Mouse (Mus musculus) C2C12 (cell line): Measurements from ENCODE around the gene Gm20388. TPM values are rescaled to one million over a fixed set of nuclear protein-coding genes. Genes with fewer than 3 reads are reported as not detected.
A peak's percentile ranks its signal among the peaks of the same experiment; 100 is the strongest.

ENCODE experiments used
- H3K27me3 ChIP-seq: one replicate; pipeline ENCODE4 v1.6.1; 2011; ENCODE audit not compliant: control insufficient read depth, insufficient read depth, insufficient read length
- H3K36me3 ChIP-seq: one replicate; pipeline ENCODE4 v1.6.1; 2011; ENCODE audit not compliant: control insufficient read depth, insufficient read depth
- H3K4me3 ChIP-seq: one replicate; pipeline ENCODE4 v1.5.1; 2011; ENCODE audit warnings: mild to moderate bottlenecking, control low read depth; ENCODE audit not compliant: poor library complexity, insufficient read depth, severe bottlenecking
- H3K79me2 ChIP-seq: one replicate; pipeline ENCODE4 v1.6.1; 2011; ENCODE audit not compliant: control insufficient read depth, insufficient read depth
- H3K79me3 ChIP-seq: one replicate; pipeline ENCODE4 v1.6.1; 2011; ENCODE audit warnings: low read depth, control low read depth
- H3ac ChIP-seq: one replicate; pipeline ENCODE3; 2011; ENCODE audit warnings: low read depth; ENCODE audit not compliant: control insufficient read depth, insufficient read length
- CEBPB ChIP-seq: IDR thresholded peaks from one replicate; pipeline ENCODE4 v1.6.1; 2011; ENCODE audit warnings: low read depth, mild to moderate bottlenecking, control low read depth, moderate library complexity
- CTCF ChIP-seq: IDR thresholded peaks from one replicate; pipeline ENCODE4 v1.5.1; 2011; ENCODE audit not compliant: control insufficient read depth, insufficient read depth, insufficient read length
- FOSL1 ChIP-seq: IDR thresholded peaks from one replicate; pipeline ENCODE4 v1.8.0; 2011; ENCODE audit warnings: mild to moderate bottlenecking, low read length; ENCODE audit not compliant: poor library complexity, insufficient read depth, severe bottlenecking
- MAX ChIP-seq: IDR thresholded peaks from one replicate; pipeline ENCODE4 v1.6.1; 2011; ENCODE audit warnings: mild to moderate bottlenecking, control low read depth
- MYOD1 ChIP-seq: IDR thresholded peaks from one replicate; pipeline ENCODE4 v1.6.1; 2011; ENCODE audit warnings: low read depth; ENCODE audit not compliant: control insufficient read depth, insufficient read length
- MYOG ChIP-seq: IDR thresholded peaks from one replicate; pipeline ENCODE4 v1.6.1; 2011; ENCODE audit not compliant: control insufficient read depth, insufficient read length; ENCODE audit errors: extremely low read depth
- USF1 ChIP-seq: IDR thresholded peaks from one replicate; pipeline ENCODE4 v1.6.1; 2011; ENCODE audit warnings: low read depth, mild to moderate bottlenecking, control low read depth, moderate library complexity
- polyA plus RNA-seq: library from polyadenylated mRNA; unstranded; fragments of >200 nt; fragmentation: generic; extraction: Trizol; gene quantifications from one replicate; pipeline ENCODE4 v1.2.1, GENCODE M21; 2012; ENCODE audit warnings: missing spikeins

Gene Gm20388
- polyA plus RNA-seq, 1 experiment: 15.0 TPM

DNA sequence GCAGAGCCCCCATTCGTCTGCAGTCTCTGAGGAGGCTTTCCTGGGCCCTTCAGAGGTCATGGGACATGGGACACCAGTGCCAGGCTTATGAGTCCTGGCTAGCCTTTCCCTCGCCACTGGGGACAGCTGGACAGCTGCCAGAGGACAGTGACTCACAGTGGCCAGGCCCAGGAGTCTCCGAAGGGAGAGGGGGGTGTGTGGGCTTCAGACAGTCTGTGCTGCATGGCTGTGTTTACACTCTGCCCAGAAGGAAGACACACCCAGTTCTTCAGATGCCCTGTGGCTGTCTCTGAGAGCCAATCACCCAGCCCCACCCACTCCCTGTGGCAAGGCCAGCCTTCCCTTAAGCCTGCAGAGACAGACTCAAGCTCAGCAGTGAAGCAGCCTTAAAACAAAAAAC lies 1662.6 kb downstream of the Gm20388 start:
- Histone ChIP-seq H3K27me3 (no peaks in the 10 kb centered on the region), H3K79me3 (peaks cover 25% of the 10 kb centered on the region), H3ac (no peak overlapping the region), H3K4me3 (no peak overlapping the region), H3K36me3 (no peaks in the 10 kb centered on the region), H3K79me2 (peaks cover 58% of the 10 kb centered on the region)
- TF ChIP-seq MAX: peak; percentile 94
- no peak for TF ChIP-seq MYOG

DNA sequence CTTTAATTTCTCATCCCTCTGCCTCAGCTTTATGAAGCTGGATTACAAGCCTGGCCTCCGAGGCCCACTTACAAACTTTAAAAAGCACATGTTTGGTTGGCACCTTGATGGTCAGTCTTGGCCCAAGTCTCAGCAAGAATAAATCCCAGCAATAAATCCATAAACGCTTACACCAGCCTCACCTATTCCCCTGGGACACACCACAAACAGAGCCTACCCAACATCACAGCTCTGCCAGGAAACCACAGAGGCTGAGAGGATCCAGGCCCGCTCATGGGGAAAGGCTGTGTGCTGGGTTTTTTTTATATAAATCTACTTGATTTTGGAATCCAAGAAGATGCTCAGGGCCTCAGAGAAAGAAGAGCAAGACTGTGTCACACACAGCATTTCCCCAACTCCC lies 1665.0 kb downstream of the Gm20388 start:
- Histone ChIP-seq H3K4me3 (no peak overlapping the region), H3K79me2 (peaks cover 57% of the 10 kb centered on the region), H3K79me3 (peaks cover 25% of the 10 kb centered on the region), H3K27me3 (no peaks in the 10 kb centered on the region), H3K36me3 (no peaks in the 10 kb centered on the region), H3ac (no peak overlapping the region)
- no peak for TF ChIP-seq CEBPB
- peak; percentile 9 for TF ChIP-seq MAX

DNA sequence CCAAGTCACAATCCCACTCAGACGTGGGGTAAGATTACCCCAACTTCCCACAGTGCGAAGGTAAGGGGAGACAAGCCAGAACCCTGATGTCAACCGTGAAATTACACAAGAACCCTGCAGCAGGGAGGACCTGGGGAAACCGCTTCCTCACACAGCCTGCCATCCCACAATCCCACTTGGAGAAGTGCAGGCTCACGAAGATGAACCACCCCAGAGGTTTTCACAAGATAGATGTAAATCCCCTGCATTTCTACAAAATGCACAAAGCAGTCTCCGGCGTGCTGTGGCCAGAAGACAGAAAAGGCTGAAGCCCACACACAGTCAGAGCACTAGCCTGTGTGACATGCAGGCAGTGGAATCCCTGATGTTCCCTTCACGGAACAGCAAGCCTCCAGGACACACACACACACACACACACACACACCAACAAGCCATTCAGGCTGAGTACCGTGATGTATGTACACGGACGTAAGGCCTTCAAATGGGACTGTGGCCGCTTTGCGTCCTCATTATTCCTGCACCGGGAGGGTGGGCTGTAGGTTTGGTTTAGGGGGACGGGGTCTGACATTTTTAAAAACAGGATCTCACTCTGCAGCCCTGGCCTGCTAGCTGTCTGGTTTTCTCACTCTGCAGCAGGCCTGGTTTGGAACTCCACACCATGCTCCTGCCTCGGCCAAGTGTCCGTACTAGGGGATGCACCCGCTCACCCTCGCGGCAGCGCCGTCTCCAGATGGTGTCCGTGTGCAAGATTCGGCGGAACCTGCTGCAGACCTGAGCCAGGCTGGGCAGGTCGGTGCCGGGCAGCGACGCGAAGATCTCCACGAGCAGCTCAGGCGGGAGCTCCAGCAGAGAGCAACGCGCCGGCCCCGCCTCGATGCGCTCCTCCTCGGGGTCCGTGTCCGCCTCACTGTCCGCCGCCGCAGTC lies 1667.4 kb downstream of the Gm20388 start:
- H3ac ChIP-seq: peak overlapping the region; percentile 97
- H3K79me2 ChIP-seq: peaks cover 46% of the 10 kb centered on the region
- H3K27me3 ChIP-seq: no peaks in the 10 kb centered on the region
- TF ChIP-seq MAX (no peak), CTCF (no peak), MYOD1 (no peak), MYOG (no peak), USF1 (no peak), CEBPB (no peak), FOSL1 (no peak)
- peak overlapping the region; percentile 65 for H3K4me3 ChIP-seq
- peaks cover 18% of the 10 kb centered on the region for H3K79me3 ChIP-seq
- no peaks in the 10 kb centered on the region for H3K36me3 ChIP-seq

DNA sequence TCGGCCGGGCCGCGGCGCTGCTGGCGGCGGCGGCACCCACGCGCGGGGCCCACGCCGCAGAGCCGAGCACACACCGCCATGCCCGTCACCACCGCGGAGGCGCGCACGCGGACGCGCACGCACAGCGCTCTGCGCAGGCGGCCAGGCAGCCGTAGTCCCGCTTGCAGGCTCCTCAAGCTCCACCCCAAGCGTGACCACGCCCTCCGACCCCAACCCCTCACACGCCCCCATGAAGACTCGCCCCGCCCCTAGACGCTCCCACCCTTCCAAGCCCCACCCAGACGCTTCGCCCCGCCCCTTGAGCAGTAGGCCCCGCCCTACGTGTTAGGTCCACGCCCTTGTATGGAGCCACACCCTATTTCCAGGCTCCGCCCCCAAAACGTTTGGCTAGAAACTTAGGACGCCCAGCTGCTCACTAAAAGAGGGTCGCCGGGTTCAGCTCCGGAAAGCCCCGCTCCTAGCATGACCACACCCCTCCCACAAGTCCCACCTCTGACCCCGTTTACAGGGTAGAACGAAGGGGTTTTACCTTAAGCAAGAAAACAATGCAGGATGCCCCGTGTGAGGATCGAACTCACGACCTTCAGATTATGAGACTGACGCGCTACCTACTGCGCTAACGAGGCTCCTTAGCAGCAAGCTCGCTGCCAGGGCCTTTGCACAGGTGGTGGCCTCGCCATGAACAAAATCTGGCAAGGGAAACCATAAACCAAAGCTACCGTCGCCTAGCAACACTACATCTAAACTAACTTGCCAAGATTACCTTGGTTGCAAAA lies 1668.2 kb downstream of the Gm20388 start, which contains the start of gene Fbxo31:
Gene Fbxo31 (minus strand): TSS at position 131 of the 776 bp plus-strand sequence.
- Histone ChIP-seq H3K79me2 (peaks cover 41% of the 10 kb centered on the region), H3K79me3 (peaks cover 15% of the 10 kb centered on the region), H3K4me3 (peak within 1 kb of the TSS; percentile 65), H3ac (peak within 1 kb of the TSS; percentile 97), H3K27me3 (no peaks in the 10 kb centered on the region), H3K36me3 (no peaks in the 10 kb centered on the region)
- TF ChIP-seq MAX (peak; percentile 50), CEBPB (no peak), USF1 (no peak), MYOG (no peak), FOSL1 (no peak)

DNA sequence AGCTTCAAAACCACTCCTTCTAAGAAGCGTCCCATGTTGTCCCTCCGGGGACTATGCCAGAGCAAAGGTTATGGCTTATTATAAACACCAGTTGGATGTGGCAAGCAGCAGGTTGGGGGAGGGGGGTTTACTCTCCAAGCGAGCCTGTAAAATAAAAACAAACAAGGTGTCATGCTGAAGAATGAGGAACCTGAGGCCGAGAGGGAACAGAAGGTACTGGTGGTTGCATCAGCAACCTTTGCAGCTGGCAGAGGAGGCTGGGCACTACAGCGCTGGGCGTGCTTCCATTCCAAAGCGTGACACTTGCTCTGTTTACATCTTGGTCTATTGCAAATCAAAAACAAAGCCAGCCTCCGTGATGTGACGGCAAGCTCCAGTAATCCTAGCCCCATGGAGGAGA lies 1669.8 kb downstream of the Gm20388 start:
- H3K79me3 ChIP-seq: peaks cover 12% of the 10 kb centered on the region
- H3ac ChIP-seq: no peak overlapping the region
- peaks cover 25% of the 10 kb centered on the region for H3K79me2 ChIP-seq
- no peaks in the 10 kb centered on the region for H3K36me3 ChIP-seq
- H3K4me3 ChIP-seq: no peak overlapping the region
- no peaks in the 10 kb centered on the region for H3K27me3 ChIP-seq
- TF ChIP-seq CTCF: no peak
- TF ChIP-seq FOSL1: no peak
- TF ChIP-seq USF1: no peak
- no peak for TF ChIP-seq MYOD1
- TF ChIP-seq CEBPB: no peak
- TF ChIP-seq MYOG: no peak
- TF ChIP-seq MAX: no peak

DNA sequence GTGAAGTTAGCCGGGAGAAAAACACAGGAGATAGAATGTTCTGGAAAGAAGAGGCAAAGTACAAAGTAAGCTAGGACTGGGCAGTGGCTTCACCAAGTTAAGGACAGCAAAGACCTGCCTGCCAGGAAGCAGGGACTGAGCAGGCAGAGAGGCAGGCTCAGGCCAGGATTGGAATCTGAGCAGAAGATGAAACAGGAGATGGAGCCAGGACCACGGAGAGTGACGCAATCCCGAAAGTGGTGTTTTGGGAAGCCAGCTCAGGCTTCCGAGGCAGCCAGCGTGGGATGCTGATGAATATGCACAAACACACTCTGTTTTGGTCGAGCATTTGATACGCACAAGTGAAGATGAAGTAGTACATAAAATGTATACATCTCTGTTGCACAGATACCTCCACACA lies 1673.0 kb downstream of the Gm20388 start:
- Histone ChIP-seq H3K36me3 (no peaks in the 10 kb centered on the region), H3ac (no peak overlapping the region), H3K27me3 (no peaks in the 10 kb centered on the region), H3K79me2 (no peaks in the 10 kb centered on the region), H3K4me3 (no peak overlapping the region), H3K79me3 (no peaks in the 10 kb centered on the region)
- TF ChIP-seq FOSL1 (no peak), CEBPB (peak; percentile 87)
